Mouse (Mus musculus): ENCODE measurements around the gene Tuft1. TPM values are rescaled to one million over a fixed set of nuclear protein-coding genes. Genes with fewer than 3 reads are reported as not detected.
A peak's percentile ranks its signal among the peaks of the same experiment; 100 is the strongest.
"Not testable (repeated sequence)": the region's sequence is repeated elsewhere in the genome, so short reads cannot be mapped to it uniquely, and the experiment has no call there.

Gene Tuft1
- polyA plus RNA-seq, 1 experiment from 2014 or later = 3.9 TPM

DNA sequence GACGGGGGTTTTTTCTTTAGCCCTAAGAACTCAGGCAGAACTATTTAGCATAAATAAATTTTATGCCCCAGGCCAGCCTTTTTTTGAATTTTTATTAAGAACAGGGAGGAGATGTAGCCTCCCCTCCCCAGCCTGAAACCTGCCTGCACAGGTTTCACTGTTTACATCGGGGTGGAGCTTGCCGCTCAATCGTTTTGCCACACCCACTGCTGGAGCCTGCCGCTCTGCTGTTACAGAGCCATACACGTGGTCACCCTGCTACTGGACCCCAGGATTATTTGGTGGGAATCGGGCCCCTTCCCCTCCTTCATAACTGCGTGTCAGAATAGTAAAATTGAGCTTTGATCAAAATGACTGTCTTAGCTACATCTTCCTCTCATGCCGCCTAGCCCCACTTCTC, 16.4 kb upstream of the Tuft1 start:
- not testable (repeated sequence) for H3K9me3 ChIP-seq (ENCODE audit: control insufficient read depth, low read length); H3K4me1 ChIP-seq (replicated peaks; ENCODE audit: control insufficient read depth, insufficient read depth, low read length); H3K4me3 ChIP-seq (ENCODE audit: low read depth, low read length); H3K27me3 ChIP-seq (ENCODE audit: control insufficient read depth, insufficient read depth, low read length); DNase-seq (ENCODE audit: low spot score); H3K36me3 ChIP-seq (ENCODE audit: control insufficient read depth, insufficient read depth, low read length); H3K4me2 ChIP-seq (replicated peaks; ENCODE audit: low read depth, low read length); H3K27ac ChIP-seq (ENCODE audit: low read depth, low read length); ATAC-seq (ENCODE audit: low FRiP score); H3K9ac ChIP-seq (ENCODE audit: low read depth, low read length)
- 84% methylated on average over 9 of the region's 9 CpGs for WGBS

DNA sequence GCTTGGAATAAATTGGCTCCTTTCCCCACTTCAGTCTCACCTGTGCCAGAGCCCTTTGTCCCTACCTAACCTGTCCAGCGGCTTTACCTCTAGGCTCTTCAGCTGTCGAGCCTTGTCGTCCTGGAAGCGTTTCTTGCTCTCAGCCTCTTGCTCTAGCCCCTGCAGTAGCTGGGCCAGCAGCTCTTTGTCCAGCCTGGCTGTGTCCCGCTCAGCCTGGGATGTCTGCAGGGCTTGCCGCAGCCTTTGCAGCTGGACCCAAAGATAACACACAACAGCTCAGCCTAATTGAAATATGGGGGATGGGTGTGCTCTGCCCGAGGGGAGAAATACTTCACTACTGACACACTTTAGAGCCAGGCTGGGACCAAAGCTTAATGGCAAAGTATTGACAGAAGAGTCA, 7.2 kb upstream of the Tuft1 start:
- not testable (repeated sequence) for H3K9ac ChIP-seq (ENCODE audit: low read depth, low read length); H3K4me3 ChIP-seq (ENCODE audit: low read depth, low read length); H3K9me3 ChIP-seq (ENCODE audit: control insufficient read depth, low read length); DNase-seq (ENCODE audit: low spot score); H3K4me2 ChIP-seq (replicated peaks; ENCODE audit: low read depth, low read length); ATAC-seq (ENCODE audit: low FRiP score); H3K27me3 ChIP-seq (ENCODE audit: control insufficient read depth, insufficient read depth, low read length); H3K36me3 ChIP-seq (ENCODE audit: control insufficient read depth, insufficient read depth, low read length); H3K4me1 ChIP-seq (replicated peaks; ENCODE audit: control insufficient read depth, insufficient read depth, low read length); H3K27ac ChIP-seq (ENCODE audit: low read depth, low read length)
- 43% methylated on average over 7 of the region's 7 CpGs for WGBS

DNA sequence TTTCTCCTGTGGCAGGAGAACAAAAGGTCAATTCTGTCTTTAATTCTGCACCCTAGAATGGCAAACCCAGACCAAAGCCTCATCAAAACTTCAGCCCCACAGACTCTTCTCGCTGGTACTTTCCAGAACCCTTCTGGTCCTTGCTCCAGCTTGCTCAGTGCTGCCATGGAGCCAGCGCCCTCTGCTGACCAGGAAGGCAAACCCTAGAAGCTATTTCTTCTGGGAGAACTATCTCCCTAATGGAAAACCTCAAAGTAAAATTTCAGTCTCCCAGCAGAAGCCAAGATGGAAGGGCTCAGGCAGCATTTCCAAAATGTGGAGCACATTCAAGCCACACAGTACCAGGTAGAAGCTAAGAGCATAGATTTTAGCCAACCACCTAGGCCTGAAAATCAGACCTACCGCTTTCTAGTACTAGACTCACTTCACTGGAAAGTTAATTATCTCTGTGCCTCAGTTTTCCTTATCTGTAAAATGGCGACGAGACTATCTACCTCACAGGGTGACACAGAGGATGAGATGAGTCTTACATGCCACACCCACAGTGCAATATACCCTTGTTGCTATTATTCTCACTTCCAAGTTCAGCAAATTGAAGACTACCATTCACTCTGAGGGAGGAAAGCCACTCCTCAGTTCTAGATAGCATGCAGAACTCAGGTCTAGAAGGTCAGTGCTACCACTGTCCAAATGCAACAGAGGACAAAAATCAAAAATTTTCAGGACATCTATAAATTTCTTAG, 6.6 kb upstream of the Tuft1 start:
- H3K9ac ChIP-seq (ENCODE audit: low read depth, low read length); DNase-seq (ENCODE audit: low spot score); H3K27me3 ChIP-seq (ENCODE audit: control insufficient read depth, insufficient read depth, low read length); ATAC-seq (ENCODE audit: low FRiP score); H3K27ac ChIP-seq (ENCODE audit: low read depth, low read length); H3K36me3 ChIP-seq (ENCODE audit: control insufficient read depth, insufficient read depth, low read length); H3K4me1 ChIP-seq (replicated peaks; ENCODE audit: control insufficient read depth, insufficient read depth, low read length); H3K4me3 ChIP-seq (ENCODE audit: low read depth, low read length); H3K9me3 ChIP-seq (ENCODE audit: control insufficient read depth, low read length); H3K4me2 ChIP-seq (replicated peaks; ENCODE audit: low read depth, low read length): not testable (repeated sequence)
- WGBS = 92% methylated on average over 3 of the region's 5 CpGs

DNA sequence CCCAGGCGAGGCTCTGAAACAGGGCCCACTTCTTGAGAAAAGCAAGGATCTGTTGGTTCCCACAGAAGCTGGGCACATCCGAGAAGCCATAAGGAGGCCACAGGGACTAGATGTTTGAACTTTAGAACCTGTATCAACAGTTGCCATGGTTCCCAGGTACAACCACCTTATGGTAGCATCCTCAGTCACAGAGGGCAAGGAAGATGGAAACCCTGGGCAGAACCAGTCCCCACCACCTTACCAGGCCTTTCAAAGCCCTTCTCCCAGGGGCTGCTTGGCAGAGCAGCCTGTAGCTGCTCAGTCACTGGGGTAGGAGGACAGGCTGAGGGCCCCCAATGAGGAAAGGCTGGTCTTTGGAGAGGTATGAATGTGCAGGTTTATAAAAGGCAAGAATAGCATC, 2.2 kb upstream of the Tuft1 start:
- not testable (repeated sequence) for H3K4me3 ChIP-seq (ENCODE audit: low read depth, low read length); ATAC-seq (ENCODE audit: low FRiP score); H3K27me3 ChIP-seq (ENCODE audit: control insufficient read depth, insufficient read depth, low read length); H3K36me3 ChIP-seq (ENCODE audit: control insufficient read depth, insufficient read depth, low read length); H3K27ac ChIP-seq (ENCODE audit: low read depth, low read length); H3K4me1 ChIP-seq (replicated peaks; ENCODE audit: control insufficient read depth, insufficient read depth, low read length); H3K9ac ChIP-seq (ENCODE audit: low read depth, low read length); H3K4me2 ChIP-seq (replicated peaks; ENCODE audit: low read depth, low read length); DNase-seq (ENCODE audit: low spot score); H3K9me3 ChIP-seq (ENCODE audit: control insufficient read depth, low read length)
- WGBS = 89% methylated on average over 2 of the region's 2 CpGs

DNA sequence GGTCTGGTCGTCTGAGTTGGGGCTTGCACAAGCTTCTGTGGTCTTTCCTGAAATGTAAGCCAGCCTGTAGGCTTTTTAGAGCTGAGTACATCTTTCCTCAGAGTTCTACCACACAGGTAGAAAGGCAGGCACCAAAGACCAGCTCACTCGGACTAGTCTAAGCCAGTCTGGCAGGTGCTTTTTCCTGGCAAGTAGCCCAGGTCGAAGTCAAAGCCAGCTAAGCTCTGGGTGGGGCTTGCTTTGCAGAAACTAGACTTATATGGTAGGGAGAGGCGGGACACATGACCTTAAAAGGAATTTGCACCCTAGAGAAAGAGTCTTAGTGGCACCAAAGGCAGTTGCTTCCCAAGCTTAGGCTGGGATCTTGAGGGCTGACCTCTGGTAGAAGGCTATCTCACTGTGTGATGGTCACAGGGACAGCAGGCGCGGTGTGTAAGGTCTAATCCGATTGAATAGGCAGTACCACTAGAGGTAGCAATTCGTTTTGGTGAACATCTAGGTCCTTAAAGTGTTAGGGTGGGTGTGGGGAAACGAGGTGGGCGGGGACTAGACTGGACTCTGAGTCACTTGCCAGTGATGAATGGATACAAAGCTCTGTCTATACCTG, 573 bp upstream of the Tuft1 start:
- ATAC-seq (ENCODE audit: low FRiP score) (peak; percentile 46; the same call in 1 of the 2 replicates), DNase-seq (ENCODE audit: low spot score) (peak; percentile 10)
- H3K27ac ChIP-seq (ENCODE audit: low read depth, low read length); H3K9me3 ChIP-seq (ENCODE audit: control insufficient read depth, low read length); H3K4me2 ChIP-seq (replicated peaks; ENCODE audit: low read depth, low read length); H3K4me3 ChIP-seq (ENCODE audit: low read depth, low read length); H3K4me1 ChIP-seq (replicated peaks; ENCODE audit: control insufficient read depth, insufficient read depth, low read length); H3K27me3 ChIP-seq (ENCODE audit: control insufficient read depth, insufficient read depth, low read length); H3K9ac ChIP-seq (ENCODE audit: low read depth, low read length); H3K36me3 ChIP-seq (ENCODE audit: control insufficient read depth, insufficient read depth, low read length): not testable (repeated sequence)
- 33% methylated on average over 7 of the region's 10 CpGs for WGBS

DNA sequence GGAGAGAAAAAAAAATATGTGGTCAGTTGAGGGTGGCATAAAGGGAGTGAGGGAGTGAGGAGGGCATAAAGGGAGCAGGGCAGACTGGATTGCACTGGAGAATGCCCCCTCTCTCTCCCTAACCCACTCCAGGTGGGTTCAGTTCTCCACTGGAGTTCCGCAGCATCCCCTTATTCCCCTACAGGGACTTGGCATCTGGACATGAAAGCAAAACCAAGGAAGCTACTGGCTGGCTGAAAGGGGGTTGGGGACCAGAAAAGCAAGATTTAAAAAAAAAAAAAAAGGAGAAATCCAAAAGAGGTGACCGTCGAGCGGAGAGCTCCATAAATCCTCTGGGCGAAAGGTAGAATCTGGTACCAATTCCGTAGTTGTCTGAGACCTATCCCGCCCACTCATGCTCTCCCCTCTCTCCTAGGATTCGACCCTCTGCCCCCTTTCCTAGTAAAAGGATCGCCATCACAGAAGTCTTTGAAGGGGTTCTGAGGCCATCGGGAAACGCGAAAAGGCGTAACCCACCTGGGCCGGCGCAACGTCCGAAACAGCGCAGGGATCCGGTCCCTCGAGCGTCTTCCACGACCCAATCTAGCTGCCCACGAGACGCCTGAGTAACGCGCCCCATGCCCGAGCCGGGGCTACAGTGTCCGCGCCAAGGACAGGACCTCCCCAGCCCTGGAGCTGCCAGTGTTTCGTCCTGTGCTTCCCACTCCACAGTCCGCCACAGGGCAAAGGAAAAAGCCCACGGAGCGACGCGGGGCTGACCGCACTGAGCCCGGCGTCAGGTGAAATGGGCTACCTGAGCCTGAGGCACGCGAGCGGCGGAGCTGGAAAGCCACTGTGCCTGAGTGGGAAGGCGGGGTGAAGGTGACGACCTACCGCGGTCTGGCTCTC, 576 bp downstream of the Tuft1 start:
- H3K4me2 ChIP-seq (replicated peaks; ENCODE audit: low read depth, low read length) = peak overlapping the region; percentile 45
- H3K27me3 ChIP-seq (ENCODE audit: control insufficient read depth, insufficient read depth, low read length); H3K4me1 ChIP-seq (replicated peaks; ENCODE audit: control insufficient read depth, insufficient read depth, low read length); H3K9me3 ChIP-seq (ENCODE audit: control insufficient read depth, low read length); H3K27ac ChIP-seq (ENCODE audit: low read depth, low read length); H3K36me3 ChIP-seq (ENCODE audit: control insufficient read depth, insufficient read depth, low read length): not testable (repeated sequence)
- H3K9ac ChIP-seq (ENCODE audit: low read depth, low read length) = 0 out of 2 replicates have a peak overlapping the region, but pooled peaks have one; percentile 37
- H3K4me3 ChIP-seq (ENCODE audit: low read depth, low read length) = peak overlapping the region; percentile 29; the same call in 1 of the 2 replicates
- WGBS = 3% methylated on average over 22 of the region's 47 CpGs
- peak; percentile 39 for DNase-seq (ENCODE audit: low spot score)
- ATAC-seq (ENCODE audit: low FRiP score) = peak; percentile 73; the same call in 1 of the 2 replicates

DNA sequence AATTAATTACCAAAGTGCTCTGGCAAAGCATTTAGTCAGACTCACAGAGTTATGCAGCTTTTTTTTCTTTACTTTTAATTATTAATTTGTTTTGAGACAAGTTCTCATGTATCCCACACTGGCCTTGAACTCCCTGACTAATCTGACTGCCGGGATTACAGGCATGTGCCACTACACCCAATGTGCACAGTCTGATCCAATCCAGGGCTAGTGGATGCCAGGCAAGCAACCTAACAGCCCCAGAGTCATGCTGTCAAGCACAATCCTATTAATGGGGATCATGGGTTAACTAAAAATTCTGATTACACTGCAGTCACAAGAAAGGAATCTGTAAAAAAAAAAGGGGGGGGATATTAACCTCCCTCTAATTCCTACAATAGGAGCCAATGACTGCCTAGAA, 4.7 kb downstream of the Tuft1 start:
- not testable (repeated sequence) for H3K4me3 ChIP-seq (ENCODE audit: low read depth, low read length); ATAC-seq (ENCODE audit: low FRiP score); DNase-seq (ENCODE audit: low spot score); H3K9ac ChIP-seq (ENCODE audit: low read depth, low read length); H3K9me3 ChIP-seq (ENCODE audit: control insufficient read depth, low read length); H3K27ac ChIP-seq (ENCODE audit: low read depth, low read length); H3K27me3 ChIP-seq (ENCODE audit: control insufficient read depth, insufficient read depth, low read length); H3K4me1 ChIP-seq (replicated peaks; ENCODE audit: control insufficient read depth, insufficient read depth, low read length); H3K4me2 ChIP-seq (replicated peaks; ENCODE audit: low read depth, low read length); H3K36me3 ChIP-seq (ENCODE audit: control insufficient read depth, insufficient read depth, low read length)
- 79% methylated on average over 1 of the region's 1 CpGs for WGBS

DNA sequence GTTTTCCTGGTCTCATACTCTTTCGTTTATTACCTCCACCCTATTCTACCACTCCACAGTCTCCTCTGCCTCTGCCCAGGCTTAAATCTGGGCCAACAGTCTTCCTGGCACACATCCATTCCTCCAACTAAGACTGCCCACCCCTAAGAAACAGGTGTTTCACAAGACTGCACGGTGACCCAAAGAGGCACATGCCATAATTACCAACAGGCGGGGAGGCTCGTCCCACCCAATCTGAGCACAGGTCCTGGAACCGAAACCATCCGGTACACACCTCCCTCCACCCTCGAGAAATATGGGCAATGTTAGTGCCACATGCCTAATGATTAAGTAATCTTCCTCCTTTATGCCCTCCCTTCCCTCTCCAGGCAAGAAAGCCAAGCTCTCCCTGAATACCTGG, 8.3 kb downstream of the Tuft1 start:
- Histone ChIP-seq H3K36me3 (ENCODE audit: control insufficient read depth, insufficient read depth, low read length) (no peaks in the 10 kb centered on the region), H3K27me3 (ENCODE audit: control insufficient read depth, insufficient read depth, low read length) (no peaks in the 10 kb centered on the region), H3K9me3 (ENCODE audit: control insufficient read depth, low read length) (no peaks in the 10 kb centered on the region), H3K9ac (ENCODE audit: low read depth, low read length) (no peak overlapping the region), H3K4me3 (ENCODE audit: low read depth, low read length) (no peak overlapping the region), H3K4me2 (replicated peaks; ENCODE audit: low read depth, low read length) (no peak overlapping the region), H3K4me1 (replicated peaks; ENCODE audit: control insufficient read depth, insufficient read depth, low read length) (no peaks in the 10 kb centered on the region), H3K27ac (ENCODE audit: low read depth, low read length) (no peak overlapping the region)
- 83% methylated on average over 7 of the region's 7 CpGs for WGBS
- no peak for ATAC-seq (ENCODE audit: low FRiP score)
- DNase-seq (ENCODE audit: low spot score) = no peak

All from hindbrain, embryonic 11.5 days (tissue).